Mouse (Mus musculus) embryonic fibroblast, embryonic 13.5 days (primary cell): ENCODE measurements around the gene Pkn2.

Experiments
- CTCF ChIP-seq: IDR thresholded peaks from 2 replicates; pipeline ENCODE4 v1.5.1; 2011; ENCODE audit warnings: mild to moderate bottlenecking, control low read depth, low read length, moderate library complexity, borderline replicate concordance; ENCODE audit not compliant: insufficient read depth
- POLR2A ChIP-seq: IDR thresholded peaks from 2 replicates; pipeline ENCODE4 v1.6.1; 2011; ENCODE audit warnings: low read depth, mild to moderate bottlenecking, control low read depth, low read length, moderate library complexity

DNA sequence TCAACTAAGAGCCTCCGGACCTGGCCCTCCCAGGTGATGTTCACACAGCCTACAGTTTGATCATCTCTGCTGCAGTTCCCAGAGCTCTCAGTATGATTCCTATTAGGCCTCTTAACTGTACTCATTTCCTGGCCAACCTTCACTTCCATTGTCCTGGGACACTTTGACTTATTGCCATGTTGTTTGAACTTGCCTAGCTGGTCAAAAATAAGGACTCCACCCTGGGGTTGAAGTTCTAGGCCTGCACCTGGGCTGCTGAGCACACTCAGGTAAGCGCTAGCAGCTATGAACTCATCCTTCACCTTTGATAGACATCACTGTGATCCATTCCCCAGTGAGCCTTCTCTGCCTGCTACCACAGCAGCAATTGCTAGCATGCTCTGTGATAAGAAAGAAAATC is 136.7 kb downstream of the Pkn2 start:
- TF ChIP-seq POLR2A (no peak), CTCF (no peak)
